Mouse (Mus musculus) large intestine, adult 2 months (tissue): Measurements from ENCODE around the gene Ddx25. TPM values are rescaled to one million over a fixed set of nuclear protein-coding genes. Genes with fewer than 3 reads are reported as not detected.

Source experiments
- DNase-seq: peaks from one replicate; pipeline ENCODE4 v3.0.0-alpha.2; 2012; ENCODE audit warnings: low read depth, low spot score
- WGBS: fragments of 180-500 bp; shearing (Covaris S2); methylation state at CpG from one replicate; pipeline ENCODE4 v1.1.7; 2018; 5-methylcytosine and 5-hydroxymethylcytosine counted together
- polyA plus RNA-seq: library from polyadenylated mRNA; depleted of rRNA; stranded (reverse); fragments of >200 nt; gene quantifications from 2 replicates; pipeline ENCODE4 v1.2.3, GENCODE M21; 2012; rRNA removed

The Ddx25 gene
- polyA plus RNA-seq, result 0.03 and 0.04 TPM in 2 replicates

DNA sequence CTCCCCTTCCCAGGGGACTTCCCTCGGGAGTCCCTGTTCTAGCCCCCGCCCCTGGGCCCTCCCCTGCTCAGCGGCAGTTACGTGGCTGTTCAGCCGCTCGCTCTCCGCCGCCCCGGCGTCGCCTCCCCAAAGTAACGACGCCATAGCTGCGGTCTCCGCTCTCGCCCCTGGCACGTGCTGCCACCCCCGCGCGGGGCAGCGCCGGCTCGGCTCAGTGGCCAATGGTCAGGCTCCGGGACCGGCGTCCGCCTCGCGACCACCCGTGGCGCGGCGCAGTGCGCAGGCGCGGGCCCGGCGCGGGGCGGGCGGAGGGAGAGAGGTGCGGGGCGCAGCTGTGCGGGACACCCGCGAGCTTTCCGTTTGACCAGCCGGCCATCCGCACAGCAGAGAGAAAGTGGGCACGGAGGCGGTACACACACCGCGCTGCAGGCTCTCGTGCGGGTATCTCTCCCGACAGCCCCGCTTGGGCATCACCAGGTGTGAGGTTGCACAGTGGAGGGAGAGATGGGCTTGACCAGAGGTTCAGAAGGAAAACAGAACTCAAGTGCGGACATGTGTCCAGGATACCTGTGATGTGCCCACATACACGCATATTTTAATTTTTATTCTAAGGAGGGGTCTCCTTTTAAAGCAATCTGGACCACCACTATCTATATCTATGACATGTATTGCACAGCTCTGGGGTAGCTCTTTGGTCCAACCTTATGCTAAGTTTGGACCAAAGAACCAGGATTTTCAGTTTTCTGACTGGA lies at the start of gene Ddx25, which contains the start of gene Pus3:
Gene Ddx25 (minus strand): TSS at position 272 of the 752 bp plus-strand sequence.
Gene Pus3 (plus strand): TSS at position 339 of the 752 bp plus-strand sequence.
- WGBS, result 2% methylated on average over 59 of the region's 59 CpGs
- no peak for DNase-seq

DNA sequence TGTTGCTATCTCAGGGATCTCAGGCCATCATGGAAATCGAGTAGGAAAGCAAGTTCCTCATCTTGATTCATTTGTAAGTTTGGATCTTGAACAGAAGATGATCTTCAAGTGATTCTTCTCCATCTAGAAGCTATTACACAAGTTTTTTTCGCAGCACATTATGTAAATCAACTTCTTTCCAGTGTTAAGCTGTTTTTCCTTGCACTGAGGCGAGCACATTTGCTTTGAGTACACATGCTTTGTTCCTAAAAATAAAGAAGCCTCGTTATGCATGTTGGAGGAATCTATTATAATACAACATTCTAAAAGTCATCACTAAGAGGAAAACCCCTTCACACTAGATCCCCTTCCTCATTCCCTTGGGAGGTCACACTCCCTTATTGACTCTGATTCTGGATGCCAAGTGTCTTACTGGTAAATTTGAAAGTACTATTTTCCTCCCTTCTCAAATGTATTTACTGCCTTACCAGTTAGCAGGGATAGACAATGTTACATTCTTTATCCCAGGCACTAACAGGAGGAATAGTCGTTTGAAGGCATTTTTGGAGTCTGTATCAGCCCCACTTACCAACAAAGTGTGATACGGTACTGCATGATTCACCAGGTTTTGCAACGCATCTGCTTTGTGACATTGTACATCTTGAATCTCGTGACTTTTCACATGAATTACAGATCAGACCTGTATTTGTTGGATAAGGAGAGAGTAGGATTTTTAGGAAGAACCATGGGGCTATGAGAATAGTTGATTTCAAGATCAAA lies 49.5 kb upstream of the Ddx25 start:
- 63% methylated on average over 8 of the region's 8 CpGs for WGBS
- DNase-seq, result no peak

DNA sequence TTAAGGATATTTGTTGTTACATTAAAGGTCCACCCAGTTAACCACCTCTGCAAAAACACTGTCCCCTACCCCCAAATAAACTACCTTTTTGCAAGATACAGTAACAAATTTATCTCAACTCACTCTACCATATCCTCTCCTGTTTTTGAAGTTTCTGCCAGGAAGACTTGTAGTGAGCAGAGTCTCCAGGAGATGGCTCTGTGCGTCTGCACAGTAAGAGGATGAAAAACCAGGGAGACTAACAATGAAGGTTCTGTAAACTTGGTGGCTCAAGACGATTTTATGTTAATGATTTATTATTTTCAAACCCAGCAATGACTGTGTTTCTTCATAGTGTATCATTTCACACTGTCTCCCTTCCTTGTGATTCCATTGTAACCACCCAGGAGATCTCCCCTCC lies 34.6 kb upstream of the Ddx25 start:
- WGBS, result 5% methylated on average over 2 of the region's 2 CpGs
- no peak for DNase-seq

DNA sequence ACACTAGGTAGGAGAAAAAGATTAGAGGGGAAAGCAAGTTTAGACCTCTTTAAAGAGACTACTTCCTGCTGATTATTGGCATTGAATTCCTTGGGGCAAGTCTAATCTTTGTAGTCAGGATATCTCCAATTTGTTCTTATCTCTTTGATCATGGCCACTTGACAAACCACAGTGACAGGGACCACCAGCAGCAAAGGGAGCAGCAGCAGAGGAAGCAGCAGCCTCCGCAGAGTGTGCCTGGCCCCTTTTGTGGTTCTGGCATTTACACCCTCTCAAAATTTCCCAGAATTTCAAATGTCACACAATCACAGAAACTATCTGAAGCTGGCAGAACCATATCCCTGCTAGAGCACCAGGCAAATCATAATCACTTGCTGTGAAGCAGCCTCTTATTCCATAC lies 29.3 kb upstream of the Ddx25 start:
- 53% methylated on average over 1 of the region's 1 CpGs for WGBS
- DNase-seq, result no peak

DNA sequence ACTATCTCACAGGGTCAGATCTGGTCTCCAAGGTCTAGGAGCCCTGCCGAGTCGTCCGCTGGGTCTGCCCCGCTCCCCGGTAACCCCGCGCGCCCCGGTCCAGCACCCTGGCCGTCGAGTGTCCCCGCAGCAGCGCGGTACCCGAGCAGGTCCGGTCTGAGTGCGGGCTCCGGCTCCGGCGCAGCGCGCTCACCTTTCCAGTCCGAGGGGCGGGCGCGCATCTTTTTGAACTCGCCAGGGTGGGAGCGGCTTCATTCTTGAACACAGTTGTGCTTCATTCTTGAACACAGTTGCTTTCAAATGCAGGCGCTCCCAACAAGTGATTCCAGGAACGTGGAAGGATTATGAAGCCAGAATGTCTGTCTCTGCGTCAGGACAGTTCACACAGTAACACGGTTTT lies 16.1 kb upstream of the Ddx25 start:
- DNase-seq, result no peak
- 7% methylated on average over 32 of the region's 32 CpGs for WGBS

DNA sequence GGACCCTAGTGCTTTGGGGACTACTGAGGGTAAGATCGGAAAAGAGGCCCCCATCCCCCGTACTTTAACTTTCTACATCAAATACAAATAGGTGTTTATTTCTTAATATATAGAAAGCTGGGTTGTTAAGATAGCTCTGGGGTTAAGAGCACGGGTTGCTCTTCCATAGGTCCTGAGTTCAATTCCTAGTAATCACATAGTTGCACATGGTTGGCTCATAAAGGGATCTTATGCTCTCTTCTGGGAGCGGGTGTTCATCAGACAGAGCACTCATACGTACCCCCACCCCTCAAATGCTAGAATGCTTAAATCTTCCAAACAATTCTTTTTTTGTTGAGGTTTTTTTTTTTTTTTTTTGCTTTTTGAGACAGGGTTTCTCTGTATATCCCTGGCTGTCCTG lies 12.3 kb upstream of the Ddx25 start:
- 10% methylated on average over 5 of the region's 5 CpGs for WGBS
- no peak for DNase-seq

DNA sequence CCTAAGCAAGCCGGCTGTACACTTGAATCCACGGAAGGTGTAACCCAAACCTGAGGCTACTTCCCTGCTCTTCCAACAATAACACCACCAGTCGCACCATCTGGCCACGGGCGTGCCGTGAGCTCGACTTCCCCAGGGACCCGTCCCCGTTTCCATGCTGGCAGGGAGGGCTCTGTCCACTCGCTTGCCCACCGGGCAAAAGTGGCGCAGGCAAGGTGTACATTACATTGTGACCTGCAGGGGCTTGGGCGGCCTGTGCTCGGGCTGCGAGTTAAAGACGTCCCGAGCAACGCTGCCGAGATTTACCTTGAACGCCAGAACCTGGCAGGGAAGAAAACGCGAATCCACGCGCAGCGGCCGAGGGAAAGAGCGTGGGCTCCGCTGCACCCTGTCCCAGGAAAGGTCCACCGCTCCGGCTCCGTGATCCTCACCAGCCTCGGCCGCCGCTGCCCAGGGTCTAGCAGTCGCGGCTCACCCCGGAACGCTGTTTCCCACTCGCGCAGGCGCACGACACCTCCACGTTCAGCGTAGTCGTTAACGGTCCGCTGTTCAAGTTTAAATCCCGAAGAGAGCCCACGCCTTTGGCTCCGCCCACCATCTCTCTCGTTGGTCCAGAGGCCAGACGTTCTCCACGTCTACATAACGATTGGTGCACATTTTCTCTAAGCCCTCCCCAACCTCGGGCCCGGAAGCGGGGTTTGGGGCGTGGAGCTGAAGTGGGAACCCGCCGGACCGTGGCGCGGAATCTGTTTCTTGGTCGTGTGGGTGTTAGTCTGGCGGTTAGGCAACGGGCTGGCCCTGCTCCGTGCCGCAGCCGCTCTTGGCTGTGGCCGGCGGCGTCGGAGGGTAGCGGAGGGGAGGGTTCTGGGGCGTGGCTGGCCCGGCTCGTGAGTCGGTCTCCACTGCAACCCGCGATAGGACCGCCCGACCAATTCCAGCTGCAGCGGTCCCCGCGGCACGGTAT lies 11.5 kb upstream of the Ddx25 start, which contains the start of the genes Pate2 and Hyls1:
Gene Pate2 (plus strand): TSS at position 714 of the 964 bp plus-strand sequence.
Gene Hyls1 (minus strand): TSS at position 828 of the 964 bp plus-strand sequence.
- under 1% methylated on average over 86 of the region's 86 CpGs for WGBS
- DNase-seq, result peak; percentile 97

DNA sequence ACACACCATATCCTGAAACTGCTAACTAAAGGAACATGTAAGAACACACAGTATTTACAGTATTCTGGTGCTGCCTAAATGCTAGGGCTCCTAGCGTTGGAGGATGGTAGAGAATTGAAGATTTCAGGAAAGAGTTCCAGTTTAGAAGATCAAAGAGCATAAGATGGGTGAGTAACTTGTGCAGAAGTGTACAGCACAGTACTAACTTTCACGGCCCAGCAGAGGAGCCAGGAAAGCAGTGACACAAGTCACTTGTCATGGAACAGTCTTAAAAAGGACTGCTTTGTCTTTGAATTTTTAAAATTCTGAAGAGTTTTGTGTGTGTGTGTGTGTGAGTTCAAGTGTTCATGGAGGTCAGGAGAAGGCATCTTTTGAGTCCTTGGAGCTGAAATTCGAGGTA lies 9.7 kb upstream of the Ddx25 start:
- no peak for DNase-seq
- WGBS, result 80% methylated on average over 3 of the region's 3 CpGs

DNA sequence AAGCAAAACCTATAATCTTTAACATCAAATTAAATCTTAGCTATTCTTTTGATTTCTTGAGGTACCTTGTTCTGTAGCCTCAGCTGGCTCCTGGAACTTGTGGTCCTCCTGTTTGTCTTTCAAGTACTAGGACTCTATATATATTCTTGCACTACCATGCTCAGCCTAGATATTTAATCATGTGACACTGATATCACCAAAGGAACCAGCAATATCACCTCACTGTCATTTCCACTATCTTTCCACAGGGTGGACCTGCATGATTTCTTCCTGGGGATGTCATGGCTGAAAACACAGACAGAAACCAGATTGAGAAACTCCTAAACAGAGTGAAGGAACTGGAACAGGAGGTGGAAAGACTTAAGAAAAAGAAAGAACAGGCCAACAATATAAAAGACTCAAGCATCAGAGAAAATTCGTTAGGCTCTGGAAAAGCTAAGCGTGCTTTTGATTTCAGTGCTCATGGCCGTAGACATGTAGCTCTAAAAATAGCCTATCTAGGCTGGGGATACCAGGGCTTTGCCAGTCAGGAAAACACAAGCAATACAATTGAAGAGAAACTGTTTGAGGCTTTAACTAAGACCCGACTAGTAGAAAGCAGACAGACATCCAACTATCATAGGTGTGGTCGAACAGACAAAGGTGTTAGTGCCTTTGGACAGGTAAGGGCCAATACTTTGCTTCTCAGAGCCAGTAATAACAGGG lies 6.4 kb upstream of the Ddx25 start:
- DNase-seq, result no peak
- 86% methylated on average over 5 of the region's 5 CpGs for WGBS

DNA sequence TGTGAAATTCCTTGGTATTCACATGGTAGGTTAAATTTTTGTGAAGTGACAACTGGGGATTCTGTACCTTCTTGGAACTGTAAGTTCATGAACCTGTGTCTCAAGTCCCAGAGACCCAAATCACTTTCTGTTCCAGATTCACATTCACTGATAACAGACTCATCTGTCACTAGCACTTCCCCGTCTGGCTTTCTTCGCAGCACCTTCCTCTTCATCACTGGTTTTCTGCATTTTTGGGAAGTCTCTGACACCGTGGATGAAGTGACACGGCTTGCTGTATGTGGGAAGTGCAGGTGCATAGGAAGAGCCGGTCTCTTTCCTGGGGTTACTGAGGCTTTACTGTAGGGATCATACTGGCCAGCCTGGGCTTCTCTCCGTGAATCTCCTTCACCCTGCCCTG lies 3.3 kb upstream of the Ddx25 start:
- WGBS, result 85% methylated on average over 6 of the region's 6 CpGs

DNA sequence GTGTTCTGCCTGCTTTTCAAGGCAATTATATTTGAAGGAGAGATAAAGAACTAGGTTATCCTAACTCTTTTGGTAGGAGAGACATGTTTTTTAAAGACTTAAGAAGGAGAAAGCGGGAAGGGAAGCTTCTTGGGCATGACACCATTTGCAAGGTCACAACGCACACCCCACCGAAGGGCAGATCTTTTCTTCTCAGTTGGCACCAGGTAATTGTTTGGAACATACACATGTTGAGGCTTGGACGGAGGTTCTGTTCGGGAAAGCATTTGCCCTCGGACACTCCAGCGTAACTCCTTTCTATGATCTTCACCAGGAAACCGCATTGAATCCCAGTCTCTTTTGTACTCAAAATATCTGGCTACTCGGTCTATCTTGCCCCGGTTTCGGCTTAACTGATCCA lies 2.7 kb upstream of the Ddx25 start:
- DNase-seq, result no peak
- 97% methylated on average over 11 of the region's 11 CpGs for WGBS

More for the DNA sequence above, 3.3 kb upstream of the Ddx25 start:
- no peak for DNase-seq

DNA sequence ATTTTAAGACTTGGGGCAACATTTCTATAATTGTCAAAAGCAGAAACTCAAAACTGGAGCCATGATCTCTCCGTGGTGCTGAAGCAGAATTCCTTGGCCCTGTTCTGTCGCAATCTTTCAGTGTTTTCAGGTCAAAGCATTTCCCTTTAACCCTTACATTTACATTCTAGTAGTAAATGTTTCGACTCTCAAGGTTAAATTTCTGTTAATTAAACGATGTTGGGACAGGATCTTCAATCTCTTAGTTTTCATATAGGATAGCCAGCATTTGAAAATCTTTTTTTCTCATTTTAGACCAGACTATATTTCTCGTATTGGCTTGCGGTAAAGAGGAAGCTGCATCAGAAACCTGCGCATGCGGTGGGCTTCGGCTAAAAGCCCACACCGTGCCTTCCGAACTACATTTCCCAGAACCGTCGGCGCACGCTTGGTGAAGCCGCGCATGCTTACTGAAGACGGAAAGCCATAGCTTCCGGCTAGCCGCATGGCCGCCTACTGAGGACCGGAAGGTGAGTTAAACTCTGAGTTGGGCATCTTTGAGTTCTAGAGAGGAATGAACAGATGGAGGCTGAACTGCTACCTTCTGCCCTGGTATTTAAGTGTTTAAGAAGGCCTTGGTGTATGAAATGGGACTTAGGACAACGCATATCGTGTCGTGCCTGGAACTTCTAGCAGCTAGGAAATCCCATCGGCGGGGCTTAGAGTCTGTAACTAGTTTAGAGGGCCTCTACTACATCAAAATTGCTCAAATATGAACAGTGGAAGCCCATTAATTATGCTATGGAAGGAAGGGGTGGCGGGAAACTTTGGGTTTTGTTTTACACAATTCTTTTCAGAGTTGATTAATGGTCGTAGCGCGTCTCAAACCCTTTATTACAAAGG lies 922 bp upstream of the Ddx25 start:
- DNase-seq, result peak; percentile 51
- 1% methylated on average over 31 of the region's 31 CpGs for WGBS

DNA sequence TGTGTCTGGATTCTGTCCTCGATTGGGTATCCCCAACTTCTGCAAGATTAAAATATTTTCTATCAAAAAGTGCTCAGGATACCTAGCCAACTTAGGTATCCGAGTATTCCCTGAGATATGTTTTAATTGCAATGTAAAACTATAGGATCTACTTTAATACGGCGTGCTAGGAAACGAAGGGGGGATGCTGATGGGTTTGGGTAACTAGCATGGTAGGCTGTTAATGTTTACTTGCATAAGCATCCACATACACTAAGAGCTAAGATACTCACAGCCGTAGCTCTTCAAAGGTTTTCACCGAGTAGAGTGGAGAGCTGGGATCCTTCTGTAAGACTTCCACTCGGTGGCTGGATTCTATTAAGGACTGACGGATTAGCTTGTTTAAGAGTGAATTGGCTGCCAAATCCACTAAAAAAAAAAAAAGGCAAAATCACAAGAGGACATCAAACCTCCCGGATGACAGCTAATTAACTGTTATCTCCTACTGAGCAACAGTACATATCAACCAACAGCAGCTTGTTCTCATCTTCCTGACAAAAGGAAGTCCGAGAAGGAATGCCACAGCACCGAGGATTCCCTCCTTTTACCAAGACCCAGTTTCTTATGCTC lies 1.7 kb downstream of the Ddx25 start:
- WGBS, result 74% methylated on average over 12 of the region's 12 CpGs

DNA sequence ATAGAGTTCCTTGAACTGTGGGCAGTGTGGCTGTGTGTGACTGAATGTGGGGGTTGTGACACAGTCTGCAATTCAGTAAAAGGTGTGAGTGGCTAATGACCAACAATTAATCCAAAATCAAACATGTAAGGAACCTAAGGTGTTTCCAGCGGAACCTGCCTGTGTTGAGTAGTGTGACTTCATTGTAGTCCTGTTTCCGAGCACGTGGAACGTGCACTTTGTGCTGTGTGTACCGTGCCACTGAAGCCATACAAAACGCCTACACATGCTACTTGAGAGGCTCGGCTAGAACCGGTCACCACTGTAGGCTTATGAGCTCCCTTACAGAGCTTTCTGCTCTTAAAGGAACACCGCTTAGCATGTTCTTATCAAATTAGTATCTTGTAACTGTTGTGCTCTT lies 9.9 kb downstream of the Ddx25 start:
- WGBS, result 75% methylated on average over 9 of the region's 9 CpGs
- DNase-seq, result no peak

More for the DNA sequence above, 1.7 kb downstream of the Ddx25 start:
- no peak for DNase-seq

DNA sequence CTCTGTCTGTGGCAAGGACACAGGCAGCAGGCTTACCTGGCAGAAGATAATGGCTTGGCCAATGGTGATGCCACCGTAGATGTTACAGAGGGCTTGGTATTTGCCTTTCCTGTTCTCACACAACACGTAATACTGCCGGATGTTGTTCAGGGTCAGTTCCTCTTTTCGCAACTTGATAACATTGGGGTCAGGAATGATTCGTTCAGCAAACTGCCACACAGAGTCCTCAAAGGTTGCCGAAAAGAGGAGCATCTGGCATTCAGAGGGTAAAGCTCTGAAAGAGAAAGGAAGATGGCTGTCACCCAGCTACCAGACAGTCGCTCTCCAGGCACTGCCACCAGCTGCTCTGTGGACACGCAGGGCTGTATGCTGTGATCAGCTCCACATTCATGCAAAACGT lies 11.6 kb downstream of the Ddx25 start:
- WGBS, result 70% methylated on average over 9 of the region's 9 CpGs
- no peak for DNase-seq

DNA sequence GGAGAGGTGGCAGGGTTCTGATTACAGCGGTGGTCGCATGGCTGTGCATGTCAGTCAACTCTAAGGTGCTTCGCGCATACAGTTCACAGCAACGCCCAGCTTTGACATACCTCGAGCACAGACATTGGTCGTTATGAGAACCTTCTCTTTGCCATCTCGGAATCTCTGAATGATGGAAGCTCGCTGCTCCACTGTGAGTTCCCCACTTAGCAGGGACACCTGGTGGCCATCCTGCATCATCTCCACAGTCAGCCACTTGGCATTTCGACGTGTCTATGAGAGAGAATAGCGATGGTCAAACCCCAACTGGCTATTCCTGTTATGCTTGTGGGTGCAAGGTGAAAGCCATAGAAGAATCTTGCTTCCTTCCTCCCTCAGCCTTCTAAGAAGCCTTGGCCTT lies 12.6 kb downstream of the Ddx25 start:
- DNase-seq, result no peak
- WGBS, result 59% methylated on average over 12 of the region's 12 CpGs

DNA sequence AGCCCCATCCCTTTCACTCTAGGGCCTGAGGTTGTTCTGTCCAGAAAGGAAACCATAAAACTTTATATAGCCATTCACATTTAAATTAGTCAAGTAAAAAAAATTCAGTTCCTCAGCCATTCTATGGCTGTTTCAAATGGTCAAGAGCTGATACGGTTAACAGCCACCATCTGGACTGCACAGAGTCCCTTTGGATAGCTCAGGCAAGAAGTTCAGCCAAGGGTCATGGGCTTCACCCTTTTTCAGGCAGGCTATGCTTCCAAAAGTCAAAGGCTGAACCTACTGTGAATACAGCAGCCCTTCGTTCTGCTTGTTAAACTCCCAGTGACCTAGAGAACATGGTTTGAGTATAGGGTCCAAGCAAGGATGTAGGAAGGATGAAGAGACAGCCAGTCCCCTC lies 13.7 kb downstream of the Ddx25 start:
- DNase-seq, result no peak
- WGBS, result 35% methylated on average over 2 of the region's 2 CpGs
